Mouse (Mus musculus) lung, embryonic 14.5 days (tissue): ENCODE measurements around the gene Ptpn21. TPM values are rescaled to one million over a fixed set of nuclear protein-coding genes. Genes with fewer than 3 reads are reported as not detected.

Experiments
- ATAC-seq: fragments of 200-750 bp; cut with Nextera tagmentation; 2 replicates; pipeline ENCODE4 v1.8.0; 2017; ENCODE audit warnings: mild to moderate bottlenecking, moderate TSS enrichment, moderate library complexity; ENCODE audit not compliant: insufficient read depth
- DNase-seq: peaks from one replicate; pipeline ENCODE4 v3.0.0-alpha.2; 2015
- H3K27ac ChIP-seq: fragments of 300-500 bp; sonication (generic); 2 replicates; pipeline ENCODE4 v1.5.1; 2014; ENCODE audit warnings: low read depth, mild to moderate bottlenecking, moderate library complexity
- H3K27me3 ChIP-seq: fragments of 300-500 bp; sonication (generic); 2 replicates; pipeline ENCODE4 v1.6.1; 2014; ENCODE audit warnings: low read length, control low read depth; ENCODE audit not compliant: insufficient read depth
- H3K36me3 ChIP-seq: fragments of 300-500 bp; sonication (generic); 2 replicates; pipeline ENCODE4 v1.6.1; 2014; ENCODE audit warnings: control low read depth; ENCODE audit not compliant: insufficient read depth
- H3K4me1 ChIP-seq: fragments of 300-500 bp; sonication (generic); 2 replicates; pipeline ENCODE4 v1.6.1; 2014; ENCODE audit warnings: antibody characterized with exemption, control low read depth; ENCODE audit not compliant: insufficient read depth
- H3K4me2 ChIP-seq: fragments of 300-500 bp; sonication (generic); 2 replicates; pipeline ENCODE4 v1.6.1; 2014; ENCODE audit warnings: mild to moderate bottlenecking
- H3K4me3 ChIP-seq: fragments of 300-500 bp; sonication (generic); 2 replicates; pipeline ENCODE4 v1.5.1; 2014; ENCODE audit warnings: low read depth, low read length
- H3K9ac ChIP-seq: fragments of 300-500 bp; sonication (generic); 2 replicates; pipeline ENCODE4 v1.6.1; 2014
- H3K9me3 ChIP-seq: fragments of 300-500 bp; sonication (generic); 2 replicates; pipeline ENCODE4 v1.6.1; 2016; ENCODE audit warnings: low read depth, low read length, control low read depth
- CTCF ChIP-seq: IDR thresholded peaks from 2 replicates; pipeline ENCODE4 v1.5.1; 2016; ENCODE audit warnings: antibody characterized with exemption, low read depth
- WGBS: fragments of 180-500 bp; shearing (Covaris S2); extraction: QIAGEN DNeasy Blood & Tissue Kit; methylation state at CpG from one replicate; pipeline ENCODE4 v1.1.7; 2014; 5-methylcytosine and 5-hydroxymethylcytosine counted together
- polyA plus RNA-seq: library from polyadenylated mRNA; unstranded; fragments of >200 nt; fragmentation: Nextera tagmentation; extraction: Ambion mirVana; gene quantifications from 2 replicates; pipeline ENCODE4 v1.2.1, GENCODE M21; 2014

The Ptpn21 gene
- polyA plus RNA-seq, 1 experiment from 2014 or later = 13.4 TPM

DNA sequence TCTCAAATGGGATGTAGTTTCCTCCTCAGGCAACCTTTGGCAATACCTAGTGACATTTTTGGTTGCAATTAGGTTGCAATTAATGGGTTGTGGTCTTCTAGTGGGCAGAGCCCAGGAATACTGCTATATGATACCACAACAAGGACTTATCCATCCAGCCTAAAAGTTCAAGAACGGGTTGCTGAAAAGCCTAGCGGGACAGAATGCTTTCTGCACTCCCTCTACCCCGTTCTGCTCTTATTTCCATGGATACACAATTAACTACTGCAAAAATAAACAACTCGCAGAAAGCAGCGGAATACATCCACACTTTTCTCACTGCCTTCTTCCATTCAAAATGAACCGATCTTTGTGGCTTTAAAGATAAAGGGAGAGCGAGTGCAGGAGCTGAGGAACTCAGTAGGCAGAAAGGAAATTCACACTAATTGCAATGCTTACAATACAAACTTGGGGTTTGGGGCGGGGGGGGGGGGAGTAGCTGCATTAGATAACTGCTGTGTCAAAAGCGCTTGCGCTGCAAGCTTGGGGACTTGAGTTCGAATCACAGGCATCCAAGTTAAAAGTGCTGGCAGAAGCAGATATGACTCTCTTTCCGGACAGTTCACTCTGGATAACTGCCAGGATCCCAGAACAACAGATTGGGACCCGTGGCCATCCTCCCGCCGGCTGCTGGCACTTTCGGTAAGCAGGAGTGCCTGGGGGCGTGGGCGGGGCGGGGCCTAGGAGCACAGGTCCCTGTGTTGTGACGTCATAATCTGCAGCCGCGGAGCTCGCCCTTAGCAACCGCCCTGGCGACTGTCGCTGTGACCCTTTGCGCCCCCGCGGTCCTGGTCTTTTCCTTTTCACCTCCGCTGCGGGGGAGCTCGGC lies 109.6 kb downstream of the Ptpn21 start, which contains the start of gene Spata7:
Spata7 (plus strand) TSS at position 766 of the 868 bp plus-strand sequence.
- H3K36me3 ChIP-seq = no peaks in the 10 kb centered on the region
- peak within 1 kb of the TSS; percentile 76 for H3K4me3 ChIP-seq
- H3K27me3 ChIP-seq = no peaks in the 10 kb centered on the region
- no peak for TF ChIP-seq CTCF
- ATAC-seq (peak; percentile 96), DNase-seq (peak; percentile 91)
- H3K9me3 ChIP-seq = no peaks in the 10 kb centered on the region
- 0 out of 2 replicates have a peak within 1 kb of the TSS, but pooled peaks have one; percentile 33 for H3K27ac ChIP-seq
- peak within 1 kb of the TSS; percentile 74 for H3K4me2 ChIP-seq
- peak within 1 kb of the TSS; percentile 71 for H3K9ac ChIP-seq
- WGBS = under 1% methylated on average over 32 of the region's 32 CpGs
- no peaks in the 10 kb centered on the region for H3K4me1 ChIP-seq

Other genes with a start within 250 kb of the Ptpn21 start
- gene Kcnk10, start 159.1 kb downstream of the Ptpn21 start, polyA plus RNA-seq = 0.03 TPM in 1 of 2 replicates, not detected in the other
- 16.7 and 18.5 TPM in 2 replicates for gene Spata7, start 109.2 kb downstream of the Ptpn21 start, polyA plus RNA-seq
- gene Zc3h14, start 9.6 kb upstream of the Ptpn21 start, polyA plus RNA-seq = 154 and 155 TPM in 2 replicates
- gene Eml5, start 164.1 kb upstream of the Ptpn21 start, polyA plus RNA-seq = 4.3 and 4.9 TPM in 2 replicates
- gene Ttc8, start 183.2 kb upstream of the Ptpn21 start, polyA plus RNA-seq = 36.6 and 37.2 TPM in 2 replicates